Comparison of ENCODE assay signal across 22 mouse cellular contexts in the genomic region with DNA sequence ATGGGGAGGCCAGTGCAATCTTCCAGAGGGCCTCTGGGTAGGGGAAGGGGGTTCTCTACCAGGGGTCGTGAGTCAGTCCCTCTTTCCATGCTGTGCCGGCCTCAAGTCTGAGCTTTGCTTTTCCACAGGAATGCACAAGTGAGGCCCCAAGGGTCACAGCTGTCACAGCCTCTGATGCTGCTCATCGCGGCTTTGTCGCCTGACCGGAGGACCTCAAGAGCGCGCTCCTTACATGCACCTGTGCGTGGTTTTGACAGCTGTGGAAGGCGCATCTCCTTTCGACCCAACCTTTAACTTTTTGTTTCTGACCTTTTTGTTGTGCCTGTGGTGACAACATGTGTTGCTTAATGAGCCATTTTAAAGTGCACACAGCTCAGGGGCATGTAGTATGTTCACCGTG.
DNase-seq lines count a peak whose midpoint lies in the region; ATAC-seq and TF ChIP-seq lines count a peak whose summit lies in the region.
"Had no signal": no experiment of that assay in that cellular context is flagged by ENCODE, and none has a peak within 500 bp of the region (broad histone marks: within the 10 kb centered on the region; RNA-seq: fewer than 3 reads in every experiment).

No protein-coding gene starts in this region.

- 11% methylated on average over 12 of the region's 12 CpGs for WGBS in thymus, adult 2 months
- WGBS in kidney, embryonic 15.5 days: 79% methylated on average over 12 of the region's 12 CpGs
- 91% methylated on average over 12 of the region's 12 CpGs for WGBS in lung, postnatal 0 days

- no peak overlapping the region for H3K9ac ChIP-seq in kidney, embryonic 15.5 days
- H3K9ac ChIP-seq in lung, postnatal 0 days (replicated peaks; ENCODE audit: low read depth): no peak overlapping the region
- H3K9ac ChIP-seq: embryonic facial prominence, embryonic 15.5 days; forebrain, embryonic 12.5 days; heart, embryonic 12.5 days; hindbrain, embryonic 15.5 days had no signal

- no peak for TF ChIP-seq POLR2A in thymus, adult 2 months (IDR thresholded peaks at IDR 0.05; ENCODE audit: control insufficient read depth, extremely low read depth, insufficient read depth, low read length, poor library complexity)

- H3K4me2 ChIP-seq in kidney, embryonic 15.5 days: no peak overlapping the region
- H3K4me2 ChIP-seq in lung, postnatal 0 days (replicated peaks; ENCODE audit: low read depth, low read length): no peak overlapping the region
- H3K4me2 ChIP-seq: embryonic facial prominence, embryonic 15.5 days; forebrain, embryonic 12.5 days; heart, embryonic 12.5 days; hindbrain, embryonic 15.5 days had no signal

- no peak overlapping the region for H3K4me3 ChIP-seq in thymus, adult 2 months (ENCODE audit: control insufficient read depth, insufficient read depth, low read length)
- H3K4me3 ChIP-seq in kidney, embryonic 15.5 days (replicated peaks): no peak overlapping the region
- H3K4me3 ChIP-seq in lung, postnatal 0 days (ENCODE audit: low read depth, low read length): no peak overlapping the region
- H3K4me3 ChIP-seq: embryonic facial prominence, embryonic 15.5 days; forebrain, embryonic 12.5 days; heart, adult 2 months; heart, embryonic 12.5 days; hindbrain, embryonic 15.5 days had no signal

- no peaks in the 10 kb centered on the region for H3K27me3 ChIP-seq in thymus, adult 2 months (ENCODE audit: control insufficient read depth, insufficient read depth, low read length)
- peaks cover 42% of the 10 kb centered on the region for H3K27me3 ChIP-seq in kidney, embryonic 15.5 days
- H3K27me3 ChIP-seq in lung, postnatal 0 days (replicated peaks; ENCODE audit: insufficient read depth, low read length): peaks cover 7% of the 10 kb centered on the region; the same call in 1 of the 2 replicates
- H3K27me3 ChIP-seq: Patski had no signal

- peak; percentile 3 for DNase-seq in R1 (ENCODE audit: low read depth, low spot score)
- peak; percentile 70 for DNase-seq in thymus, adult 2 months
- DNase-seq in thymus, postnatal 25 days: peak; percentile 71
- DNase-seq in cerebellum, adult 18-20 months: no peak
- DNase-seq in lung, postnatal 0 days (ENCODE audit: low spot score): no peak
- DNase-seq: adrenal gland, adult 2 months; adrenal gland, postnatal 25 days; B cell, adult 2 months; cerebellum, adult 8-10 months; cerebellum, postnatal 14 days; embryo, embryonic 11 days; gastrocnemius, postnatal 14 days; heart, adult 2 months; heart, postnatal 36 days had no signal

- H3K4me1 ChIP-seq in thymus, adult 2 months (replicated peaks; ENCODE audit: control insufficient read depth, insufficient read depth, low read length): peaks cover 57% of the 10 kb centered on the region
- peaks cover 22% of the 10 kb centered on the region for H3K4me1 ChIP-seq in kidney, embryonic 15.5 days
- H3K4me1 ChIP-seq in lung, postnatal 0 days (ENCODE audit: insufficient read depth, low read depth, low read length): peaks cover 6% of the 10 kb centered on the region; the same call in 1 of the 2 replicates

- H3K9me3 ChIP-seq in kidney, embryonic 15.5 days (replicated peaks): no peaks in the 10 kb centered on the region
- H3K9me3 ChIP-seq in lung, postnatal 0 days (ENCODE audit: low read length): no peaks in the 10 kb centered on the region
- H3K9me3 ChIP-seq: embryonic facial prominence, embryonic 15.5 days; forebrain, embryonic 12.5 days; hindbrain, embryonic 15.5 days had no signal

- TF ChIP-seq CTCF in thymus, adult 2 months (IDR thresholded peaks at IDR 0.05; ENCODE audit: borderline replicate concordance, control insufficient read depth, extremely low read depth, insufficient read depth, low read length, poor library complexity): no peak
- TF ChIP-seq CTCF in lung, postnatal 0 days (IDR thresholded peaks at IDR 0.05): no peak

- H3K27ac ChIP-seq in thymus, adult 2 months (ENCODE audit: control insufficient read depth, insufficient read depth, low read length): peak overlapping the region; percentile 14; the same call in 1 of the 2 replicates
- H3K27ac ChIP-seq in kidney, embryonic 15.5 days: no peak overlapping the region
- no peak overlapping the region for H3K27ac ChIP-seq in lung, postnatal 0 days (ENCODE audit: low read length)
- H3K27ac ChIP-seq: embryonic facial prominence, embryonic 15.5 days; forebrain, embryonic 12.5 days; heart, adult 2 months; hindbrain, embryonic 15.5 days had no signal

- no peak for TF ChIP-seq EP300 in lung, postnatal 0 days (IDR thresholded peaks at IDR 0.05)

- ATAC-seq in erythroblast, adult 5-6 weeks (replicated peaks; ENCODE audit: low FRiP score, poor library complexity, severe bottlenecking): no peak
- ATAC-seq in kidney, embryonic 15.5 days (replicated peaks; ENCODE audit: low FRiP score): no peak
- no peak for ATAC-seq in lung, postnatal 0 days
- ATAC-seq: forebrain, embryonic 16.5 days; Patski had no signal

- no peaks in the 10 kb centered on the region for H3K36me3 ChIP-seq in thymus, adult 2 months (ENCODE audit: control insufficient read depth, insufficient read depth, low read length)
- no peaks in the 10 kb centered on the region for H3K36me3 ChIP-seq in kidney, embryonic 15.5 days
- H3K36me3 ChIP-seq in lung, postnatal 0 days (ENCODE audit: insufficient read depth, low read length): no peaks in the 10 kb centered on the region
- H3K36me3 ChIP-seq: embryonic facial prominence, embryonic 15.5 days; forebrain, embryonic 12.5 days; heart, embryonic 12.5 days; hindbrain, embryonic 15.5 days had no signal

Comparison
In these comparisons a context has a peak if more than half of its experiments do, and no peak if none do; other contexts are left out.
1. DNase-seq: peak in R1 (single experiment), thymus, adult 2 months (single experiment) and thymus, postnatal 25 days (single experiment); none in cerebellum, adult 18-20 months (0 of 2) and lung, postnatal 0 days (single experiment).